Mouse (Mus musculus) right cerebral cortex, adult 18-20 months (tissue): ENCODE results near the gene Gtpbp10.

Experiments
- DNase-seq: peaks from one replicate; pipeline ENCODE4 v3.0.0; 2022; ENCODE audit warnings: mixed read lengths

Gene Gtpbp10

DNA sequence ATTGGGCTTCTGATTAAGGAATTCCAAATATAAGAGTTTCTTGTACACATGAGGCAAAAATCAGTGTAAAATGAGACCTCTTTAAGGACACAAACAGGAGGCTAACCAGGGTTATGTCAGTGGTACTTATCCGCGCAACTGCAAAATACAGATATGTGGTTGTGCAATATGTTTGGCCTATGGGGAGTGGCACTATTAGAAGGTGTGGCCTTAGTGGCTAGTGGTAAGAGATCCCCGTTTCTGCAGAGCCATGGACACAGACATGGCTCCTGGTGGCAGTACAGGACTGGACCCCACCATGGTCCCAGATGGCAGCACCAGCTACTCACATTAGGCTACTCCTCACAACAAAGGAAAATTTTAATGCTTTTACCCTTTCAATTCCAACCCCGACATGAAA lies 64.3 kb downstream of the Gtpbp10 start:
- no peak for DNase-seq

DNA sequence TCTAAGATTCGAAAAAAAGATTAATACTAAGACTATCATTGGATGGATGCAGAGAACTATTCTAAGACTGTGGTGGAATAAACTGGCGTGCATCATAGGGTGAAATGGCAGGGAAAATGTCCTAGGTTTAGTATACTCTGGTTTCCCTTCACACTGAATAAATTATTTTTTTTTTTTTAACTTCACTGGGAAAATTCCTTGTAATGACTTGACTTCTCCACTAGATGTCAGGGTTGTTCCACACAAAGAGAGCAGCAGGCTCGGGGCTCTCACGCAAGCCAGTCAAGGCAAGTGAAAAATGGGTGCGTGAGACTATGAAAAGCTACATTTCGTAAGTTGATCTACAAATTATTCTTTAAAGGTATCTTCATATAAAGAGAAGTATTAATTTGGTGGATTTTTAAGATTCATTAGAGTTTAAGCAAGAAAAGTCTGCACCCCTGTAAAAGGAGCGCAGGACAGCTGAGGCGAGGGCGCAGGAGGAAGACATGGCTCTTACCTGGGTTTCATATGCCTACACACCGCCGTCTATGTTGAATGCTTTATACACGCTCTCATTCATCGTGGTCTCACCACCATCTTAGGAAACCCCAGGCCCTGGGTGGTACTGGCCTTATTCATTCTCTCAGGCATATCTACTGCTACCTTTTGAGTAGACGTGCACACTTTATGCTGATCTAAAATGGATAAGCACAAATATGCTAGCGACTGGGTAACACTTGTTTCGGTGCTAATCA lies 64.9 kb downstream of the Gtpbp10 start:
- peak; percentile 51 for DNase-seq

DNA sequence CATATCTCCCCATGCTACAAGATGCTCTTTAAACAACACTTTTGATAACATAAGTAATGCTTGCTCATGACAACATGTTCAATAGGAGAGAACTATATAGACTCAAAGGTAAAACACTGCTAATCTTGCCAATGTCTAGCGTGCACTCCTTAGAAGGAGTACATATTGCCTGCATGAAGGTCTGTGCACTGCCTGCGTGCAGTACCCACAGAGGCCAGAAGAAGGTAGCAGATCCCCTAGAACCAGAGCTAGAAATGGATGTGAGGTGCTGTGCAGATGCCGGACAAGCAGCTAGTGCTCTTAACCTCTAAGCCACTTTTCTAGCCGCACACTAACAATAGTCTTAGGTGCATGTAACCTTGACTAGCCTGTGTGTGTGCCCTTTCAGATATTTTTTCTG lies 67.2 kb downstream of the Gtpbp10 start:
- DNase-seq, result no peak
